Mouse (Mus musculus) heart, postnatal 0 days (tissue): ENCODE results near the gene Hgfac.

ENCODE experiments used
- CTCF ChIP-seq: IDR thresholded peaks from 2 replicates; pipeline ENCODE4 v1.5.1; 2016; ENCODE audit warnings: antibody characterized with exemption, control low read depth, low read depth
- EP300 ChIP-seq: IDR thresholded peaks from 2 replicates; pipeline ENCODE4 v1.6.1; 2016; ENCODE audit warnings: antibody characterized with exemption, low read depth

DNA sequence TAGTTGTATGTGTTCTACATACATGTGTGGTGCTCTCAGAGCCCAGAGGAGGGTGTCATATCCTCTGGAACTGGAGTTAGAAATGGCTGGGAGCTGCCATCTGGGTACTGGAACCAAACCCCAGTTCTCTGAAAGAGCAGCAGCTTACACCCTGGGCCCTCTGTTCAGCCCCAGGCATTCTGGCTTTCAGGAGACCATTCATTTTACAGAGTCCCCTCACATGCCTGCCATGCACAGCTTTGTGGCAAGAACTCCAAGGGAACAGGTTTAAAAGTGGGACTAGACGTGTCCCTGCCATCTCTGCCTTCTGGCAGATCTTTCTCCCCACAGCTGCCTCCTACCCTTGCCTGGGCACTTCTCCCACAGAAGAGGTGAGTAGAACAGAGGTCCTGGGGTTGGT is 7.7 kb upstream of the Hgfac start:
- TF ChIP-seq CTCF (no peak), EP300 (no peak)
